Mouse (Mus musculus) neutrophil, adult 65 days (primary cell): ENCODE measurements around the gene Msantd4. TPM values are rescaled to one million over a fixed set of nuclear protein-coding genes. Genes with fewer than 3 reads are reported as not detected.

Source experiments
- total RNA-seq: library from RNA; stranded (reverse); gene quantifications from 2 replicates; pipeline ENCODE4 v1.2.4, GENCODE M21; 2023

The Msantd4 gene
- total RNA-seq: 7.8 and 8.4 TPM in 2 replicates

DNA sequence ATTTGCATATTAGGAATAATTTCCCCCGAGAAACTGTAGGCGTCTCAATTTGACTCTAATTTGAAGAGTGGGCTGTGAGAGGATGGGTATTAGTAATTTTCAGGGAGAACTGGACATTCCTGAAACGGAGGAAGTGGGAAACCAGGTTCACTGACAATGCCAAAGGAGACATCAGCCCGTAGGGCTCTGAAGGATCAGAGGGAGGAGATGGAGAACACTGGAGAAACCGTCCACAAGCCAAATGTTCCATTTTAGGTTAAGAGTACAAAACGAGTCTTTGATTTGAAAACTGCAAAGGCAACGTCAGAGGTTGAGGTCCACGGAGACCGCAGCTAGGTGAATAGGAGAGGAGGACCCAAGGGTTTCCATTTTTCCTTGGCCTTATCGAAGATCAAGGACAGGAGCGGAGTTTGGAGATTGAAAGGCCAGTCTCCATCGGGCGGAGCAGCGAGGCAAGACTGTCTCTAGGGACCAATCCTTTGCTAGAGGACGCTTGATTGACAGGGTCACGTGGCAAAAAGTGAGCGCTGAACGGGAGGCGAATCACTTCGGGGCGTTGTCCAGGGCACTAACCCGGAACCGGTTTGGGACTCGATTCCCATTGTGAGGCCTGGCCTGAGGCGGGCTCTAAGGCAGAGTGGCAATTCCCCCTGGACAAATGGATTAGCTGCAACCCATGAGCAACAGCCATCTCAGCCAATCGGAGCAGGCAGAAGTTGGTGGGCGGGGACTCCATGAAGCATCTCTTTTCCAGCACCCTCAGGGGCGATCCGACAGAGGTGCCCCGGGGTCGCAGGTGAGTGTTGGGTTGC is at the start of gene Msantd4:
Msantd4 (plus strand) TSS at position 735 of the 812 bp plus-strand sequence.

Other genes starting within 250 kb of the Msantd4 start
- gene Aasdhppt, start 67.1 kb upstream of the Msantd4 start, total RNA-seq: 3.2 and 4.5 TPM in 2 replicates
- 1.00 and 1.1 TPM in 2 replicates for gene Kbtbd3, start 66.7 kb upstream of the Msantd4 start, total RNA-seq